Mouse (Mus musculus): ENCODE measurements around the gene Dnase1l3. TPM values are rescaled to one million over a fixed set of nuclear protein-coding genes. Genes with fewer than 3 reads are reported as not detected.

The Dnase1l3 gene
- total and polyA plus RNA-seq, 2 experiments from 2014 or later: 0.07 TPM; not detected in 1

GRCm38 (mm10) chr14:7997255-7997696, 2.9 kb upstream of the Dnase1l3 start:
- TF ChIP-seq CTCF (IDR thresholded peaks at IDR 0.05): peak; percentile 81
- Histone ChIP-seq H3K27me3 (ENCODE audit: insufficient read depth, low read length) (peaks cover 6% of the 10 kb centered on the region; the same call in 1 of the 2 replicates), H3K4me3 (ENCODE audit: low read depth, low read length) (no peak overlapping the region), H3K9ac (replicated peaks; ENCODE audit: low read length, poor library complexity, severe bottlenecking) (no peak overlapping the region), H3K9me3 (ENCODE audit: low read length) (no peaks in the 10 kb centered on the region), H3K4me1 (ENCODE audit: insufficient read depth, low read length) (no peaks in the 10 kb centered on the region), H3K4me2 (ENCODE audit: low read depth, low read length, poor library complexity, severe bottlenecking) (peak overlapping the region; percentile 36), H3K36me3 (ENCODE audit: insufficient read depth, low read length) (no peaks in the 10 kb centered on the region), H3K27ac (ENCODE audit: low read depth, low read length) (no peak overlapping the region)
- DNase-seq (ENCODE audit: low spot score): peak; percentile 92
- WGBS: under 1% methylated on average over 15 of the region's 15 CpGs
- ATAC-seq (ENCODE audit: low FRiP score): peak; percentile 62

DNA sequence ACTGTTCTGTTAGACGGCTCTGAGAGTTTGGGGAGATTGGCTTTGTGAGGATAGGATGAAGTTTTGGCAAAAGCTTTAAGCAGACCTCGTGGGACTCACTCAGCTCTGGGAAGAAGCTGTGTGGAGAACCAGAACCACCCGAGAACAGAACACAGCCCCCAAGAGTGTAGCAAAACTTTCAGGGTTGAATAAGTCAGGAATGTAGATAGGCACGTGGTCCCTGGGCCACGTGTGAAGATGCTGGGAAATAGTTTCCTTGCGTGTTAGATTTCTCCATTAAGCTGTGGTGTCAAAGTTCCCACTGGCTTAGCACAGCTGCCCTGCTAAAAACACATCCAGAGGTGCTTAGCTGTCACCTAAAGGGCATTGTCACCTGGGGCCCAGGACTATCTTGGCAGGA, 2.2 kb downstream of the Dnase1l3 start:
- Histone ChIP-seq H3K36me3 (ENCODE audit: insufficient read depth, low read length) (no peaks in the 10 kb centered on the region), H3K27ac (ENCODE audit: low read depth, low read length) (no peak overlapping the region), H3K9ac (replicated peaks; ENCODE audit: low read length, poor library complexity, severe bottlenecking) (no peak overlapping the region), H3K4me1 (ENCODE audit: insufficient read depth, low read length) (no peaks in the 10 kb centered on the region), H3K4me2 (ENCODE audit: low read depth, low read length, poor library complexity, severe bottlenecking) (no peak overlapping the region), H3K27me3 (ENCODE audit: insufficient read depth, low read length) (no peaks in the 10 kb centered on the region), H3K4me3 (ENCODE audit: low read depth, low read length) (no peak overlapping the region), H3K9me3 (ENCODE audit: low read length) (no peaks in the 10 kb centered on the region)
- no peak for TF ChIP-seq CTCF (IDR thresholded peaks at IDR 0.05)
- no peak for ATAC-seq (ENCODE audit: low FRiP score)
- DNase-seq (ENCODE audit: low spot score): no peak
- WGBS: 76% methylated on average over 6 of the region's 6 CpGs

DNA sequence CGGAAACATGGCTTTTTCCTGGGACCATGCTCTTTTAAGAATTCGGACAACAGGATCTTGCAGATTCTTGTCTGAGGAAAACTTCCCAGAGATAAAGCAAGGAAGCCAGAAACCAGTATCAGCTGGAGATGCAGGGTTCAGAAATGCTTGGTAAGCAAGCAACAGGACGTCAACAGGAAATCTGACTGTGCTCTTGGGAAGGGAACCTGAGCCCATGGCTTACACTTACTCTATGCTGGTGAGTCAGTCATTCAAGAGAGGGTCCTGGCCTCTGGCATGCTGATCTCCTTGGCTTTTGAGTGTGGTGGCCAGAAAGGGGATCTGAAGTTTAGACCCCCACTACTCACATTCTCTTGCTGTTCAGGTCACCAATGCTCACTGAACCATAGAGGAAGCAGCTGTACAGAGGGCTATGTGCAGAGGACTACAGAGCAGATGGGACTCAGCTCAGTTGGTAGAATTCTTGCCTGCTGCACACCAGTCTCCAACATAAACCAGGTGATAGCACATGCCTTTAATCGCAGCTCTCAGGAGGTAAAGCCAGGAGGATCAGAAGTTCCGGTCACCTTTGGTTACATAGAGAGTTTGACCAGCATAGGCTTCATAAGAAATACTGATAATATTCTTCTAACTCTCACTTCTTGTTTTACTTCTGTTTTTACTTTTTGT, 3.1 kb downstream of the Dnase1l3 start:
- no peak for DNase-seq (ENCODE audit: low spot score)
- Histone ChIP-seq H3K36me3 (ENCODE audit: insufficient read depth, low read length) (no peaks in the 10 kb centered on the region), H3K4me2 (ENCODE audit: low read depth, low read length, poor library complexity, severe bottlenecking) (no peak overlapping the region), H3K4me1 (ENCODE audit: insufficient read depth, low read length) (no peaks in the 10 kb centered on the region), H3K9me3 (ENCODE audit: low read length) (no peaks in the 10 kb centered on the region), H3K9ac (replicated peaks; ENCODE audit: low read length, poor library complexity, severe bottlenecking) (no peak overlapping the region), H3K27ac (ENCODE audit: low read depth, low read length) (no peak overlapping the region), H3K27me3 (ENCODE audit: insufficient read depth, low read length) (no peaks in the 10 kb centered on the region), H3K4me3 (ENCODE audit: low read depth, low read length) (no peak overlapping the region)
- ATAC-seq (ENCODE audit: low FRiP score): no peak
- no peak for TF ChIP-seq CTCF (IDR thresholded peaks at IDR 0.05)
- 80% methylated on average over 5 of the region's 5 CpGs for WGBS

DNA sequence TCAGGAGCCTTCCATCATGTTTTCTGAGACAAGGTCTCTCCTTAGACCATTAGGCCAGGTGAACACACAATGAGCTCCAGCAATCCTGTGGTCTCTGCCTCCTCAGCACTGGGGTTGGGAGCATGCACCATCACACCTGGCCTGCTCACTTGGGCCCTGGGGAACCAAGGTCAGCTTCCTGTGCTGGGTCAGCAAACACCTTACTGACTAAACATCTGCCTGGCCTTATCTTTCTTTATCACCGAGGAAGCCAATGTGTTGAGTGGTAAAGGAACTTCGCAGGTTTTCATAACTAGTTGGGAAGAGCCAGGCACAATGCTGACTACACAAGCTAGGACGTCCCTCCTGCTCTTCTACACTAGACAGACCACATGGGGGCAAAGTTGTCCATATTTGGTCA, 4.4 kb downstream of the Dnase1l3 start:
- DNase-seq (ENCODE audit: low spot score) (no peak), ATAC-seq (ENCODE audit: low FRiP score) (no peak)
- H3K36me3 ChIP-seq (ENCODE audit: insufficient read depth, low read length): no peaks in the 10 kb centered on the region
- H3K9me3 ChIP-seq (ENCODE audit: low read length): no peaks in the 10 kb centered on the region
- H3K27me3 ChIP-seq (ENCODE audit: insufficient read depth, low read length): no peaks in the 10 kb centered on the region
- H3K4me3 ChIP-seq (ENCODE audit: low read depth, low read length): no peak overlapping the region
- no peak overlapping the region for H3K4me2 ChIP-seq (ENCODE audit: low read depth, low read length, poor library complexity, severe bottlenecking)
- no peaks in the 10 kb centered on the region for H3K4me1 ChIP-seq (ENCODE audit: insufficient read depth, low read length)
- WGBS: 83% methylated on average over 3 of the region's 3 CpGs
- TF ChIP-seq CTCF (IDR thresholded peaks at IDR 0.05): no peak
- H3K9ac ChIP-seq (replicated peaks; ENCODE audit: low read length, poor library complexity, severe bottlenecking): no peak overlapping the region
- H3K27ac ChIP-seq (ENCODE audit: low read depth, low read length): no peak overlapping the region

DNA sequence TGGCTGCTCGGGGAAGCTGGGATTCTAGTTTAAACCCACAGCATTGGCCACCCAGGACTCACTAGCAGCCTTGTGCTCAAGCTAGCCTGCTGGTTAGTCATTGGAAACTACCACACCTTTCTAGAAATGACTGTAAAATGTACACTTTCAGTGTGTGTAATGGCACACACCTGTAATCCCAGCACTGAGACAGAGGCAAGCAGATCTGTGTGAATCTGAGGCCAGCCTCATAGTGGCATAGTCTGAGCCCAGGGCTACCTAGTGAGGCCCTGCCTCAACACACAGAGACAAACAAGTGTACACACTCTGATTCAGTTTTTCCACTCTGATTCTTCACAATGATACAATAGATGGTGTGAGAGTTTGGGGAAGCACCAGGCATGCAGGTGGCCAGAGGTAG, 5.0 kb downstream of the Dnase1l3 start:
- no peak overlapping the region for H3K4me3 ChIP-seq (ENCODE audit: low read depth, low read length)
- no peak overlapping the region for H3K9ac ChIP-seq (replicated peaks; ENCODE audit: low read length, poor library complexity, severe bottlenecking)
- WGBS: 38% methylated on average over 1 of the region's 1 CpGs
- no peak overlapping the region for H3K27ac ChIP-seq (ENCODE audit: low read depth, low read length)
- H3K9me3 ChIP-seq (ENCODE audit: low read length): no peaks in the 10 kb centered on the region
- ATAC-seq (ENCODE audit: low FRiP score) (no peak), DNase-seq (ENCODE audit: low spot score) (no peak)
- H3K4me1 ChIP-seq (ENCODE audit: insufficient read depth, low read length): no peaks in the 10 kb centered on the region
- H3K36me3 ChIP-seq (ENCODE audit: insufficient read depth, low read length): no peaks in the 10 kb centered on the region
- no peak overlapping the region for H3K4me2 ChIP-seq (ENCODE audit: low read depth, low read length, poor library complexity, severe bottlenecking)
- no peak for TF ChIP-seq CTCF (IDR thresholded peaks at IDR 0.05)
- no peaks in the 10 kb centered on the region for H3K27me3 ChIP-seq (ENCODE audit: insufficient read depth, low read length)

- Histone ChIP-seq H3K9me3 (ENCODE audit: low read length) (no peaks in the 10 kb centered on the region), H3K9ac (replicated peaks; ENCODE audit: low read length, poor library complexity, severe bottlenecking) (no peak overlapping the region), H3K4me2 (ENCODE audit: low read depth, low read length, poor library complexity, severe bottlenecking) (no peak overlapping the region), H3K4me1 (ENCODE audit: insufficient read depth, low read length) (no peaks in the 10 kb centered on the region), H3K27ac (ENCODE audit: low read depth, low read length) (no peak overlapping the region), H3K36me3 (ENCODE audit: insufficient read depth, low read length) (no peaks in the 10 kb centered on the region), H3K27me3 (ENCODE audit: insufficient read depth, low read length) (no peaks in the 10 kb centered on the region), H3K4me3 (ENCODE audit: low read depth, low read length) (no peak overlapping the region)
- DNase-seq (ENCODE audit: low spot score): no peak
- TF ChIP-seq CTCF (IDR thresholded peaks at IDR 0.05): no peak
- no peak for ATAC-seq (ENCODE audit: low FRiP score)
- 97% methylated on average over 6 of the region's 6 CpGs for WGBS
Observed at GRCm38 (mm10) chr14:7986913-7987312, 7.5 kb downstream of the Dnase1l3 start.

All from midbrain, postnatal 0 days (tissue).